Mouse (Mus musculus): Measurements from ENCODE around the gene Scn2a.

GRCm38 (mm10) chr2:65657031-65657430, 36.5 kb downstream of the Scn2a start:
- no peak for TF ChIP-seq POLR2A (IDR thresholded peaks at IDR 0.05; ENCODE audit: borderline replicate concordance, insufficient read depth, low read length)
- no peak for TF ChIP-seq CTCF (IDR thresholded peaks at IDR 0.05; ENCODE audit: borderline replicate concordance, insufficient read depth, low read depth, low read length)

Data from cerebellum, adult 2 months (tissue).